Mouse (Mus musculus) thymus, adult 2 months (tissue): ENCODE measurements around the gene Anks1. TPM values are rescaled to one million over a fixed set of nuclear protein-coding genes. Genes with fewer than 3 reads are reported as not detected.

Source experiments
- DNase-seq: peaks from one replicate; pipeline ENCODE4 v3.0.0; 2021
- H3K27ac ChIP-seq: fragments of 200-500 bp; 2 replicates; pipeline ENCODE4 v1.5.1; 2012; ENCODE audit warnings: low read length, control low read depth; ENCODE audit not compliant: control insufficient read depth, insufficient read depth
- H3K27me3 ChIP-seq: fragments of 200-500 bp; 2 replicates; pipeline ENCODE4 v1.6.1; 2012; ENCODE audit warnings: mild to moderate bottlenecking, low read length, moderate library complexity, mixed read lengths; ENCODE audit not compliant: control insufficient read depth, insufficient read depth
- H3K36me3 ChIP-seq: fragments of 200-500 bp; 2 replicates; pipeline ENCODE4 v1.6.1; 2012; ENCODE audit warnings: mild to moderate bottlenecking, low read length, moderate library complexity; ENCODE audit not compliant: control insufficient read depth, insufficient read depth
- H3K4me1 ChIP-seq: fragments of 200-500 bp; replicated peaks from 2 replicates; pipeline ENCODE4 v1.6.1; 2012; ENCODE audit warnings: low read length; ENCODE audit not compliant: control insufficient read depth, insufficient read depth
- H3K4me3 ChIP-seq: fragments of 200-500 bp; 2 replicates; pipeline ENCODE4 v1.5.1; 2012; ENCODE audit warnings: mild to moderate bottlenecking, low read length, control low read depth, moderate library complexity; ENCODE audit not compliant: control insufficient read depth, insufficient read depth
- CTCF ChIP-seq: fragments of 200-500 bp; IDR thresholded peaks from 2 replicates; pipeline ENCODE4 v1.5.1; 2012; ENCODE audit warnings: mild to moderate bottlenecking, control low read depth, low read length, moderate library complexity, borderline replicate concordance; ENCODE audit not compliant: control insufficient read depth, poor library complexity, insufficient read depth; ENCODE audit errors: extremely low read depth
- POLR2A ChIP-seq: fragments of 200-500 bp; IDR thresholded peaks from 2 replicates; pipeline ENCODE4 v1.6.1; 2012; ENCODE audit warnings: mild to moderate bottlenecking, low read length, control low read depth, moderate library complexity; ENCODE audit not compliant: control insufficient read depth, poor library complexity, insufficient read depth; ENCODE audit errors: extremely low read depth
- WGBS: fragments of 180-500 bp; shearing (Covaris S2); methylation state at CpG from one replicate; pipeline ENCODE4 v1.1.7; 2018; 5-methylcytosine and 5-hydroxymethylcytosine counted together
- polyA plus RNA-seq: library from polyadenylated mRNA; depleted of rRNA; stranded (reverse); fragments of >200 nt; gene quantifications from 2 replicates; pipeline ENCODE4 v1.2.3, GENCODE M21; 2012

Gene Anks1
- polyA plus RNA-seq, 1 experiment, result 103 TPM

- peaks cover 8% of the 10 kb centered on the region for H3K4me1 ChIP-seq
- under 1% methylated on average over 25 of the region's 25 CpGs for WGBS
- peak; percentile 92 for DNase-seq
- no peaks in the 10 kb centered on the region for H3K27me3 ChIP-seq
- no peak overlapping the region for H3K27ac ChIP-seq
- TF ChIP-seq POLR2A, result no peak
- peak; percentile 87; the same call in 1 of the 2 replicates for TF ChIP-seq CTCF
- H3K36me3 ChIP-seq, result no peaks in the 10 kb centered on the region
- H3K4me3 ChIP-seq, result peak overlapping the region; percentile 61
Observed at GRCm38 (mm10) chr17:28079618-28080017, 170.5 kb downstream of the Anks1 start.

GRCm38 (mm10) chr17:28080045-28080816 is 171.1 kb downstream of the Anks1 start, which contains the start of gene Tcp11:
Gene Tcp11 (minus strand): TSS chr17:28080639.
- no peak within 1 kb of the TSS for H3K27ac ChIP-seq

DNA sequence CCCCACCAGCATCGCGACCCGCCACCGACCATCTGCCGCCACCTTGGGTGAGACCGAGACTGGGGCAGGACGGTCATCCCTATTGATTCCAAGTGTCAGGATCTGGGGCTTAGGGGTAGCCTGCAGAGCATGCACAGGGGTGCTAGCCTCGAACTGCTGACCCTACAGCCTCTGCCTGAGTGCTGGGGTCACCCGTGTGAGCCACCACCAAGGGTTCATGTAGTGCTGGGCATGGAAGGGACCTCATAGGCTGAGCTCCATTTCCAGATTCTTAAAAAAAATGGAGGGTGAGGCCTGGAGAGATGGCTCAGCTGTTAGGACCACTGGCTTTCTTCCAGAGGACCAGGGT is 171.7 kb downstream of the Anks1 start:
- no peak for DNase-seq
- Histone ChIP-seq H3K27me3 (no peaks in the 10 kb centered on the region), H3K27ac (no peak overlapping the region), H3K4me3 (no peak overlapping the region), H3K4me1 (peaks cover 6% of the 10 kb centered on the region), H3K36me3 (no peaks in the 10 kb centered on the region)
- TF ChIP-seq POLR2A (no peak), CTCF (no peak)
- 11% methylated on average over 9 of the region's 9 CpGs for WGBS

More at GRCm38 (mm10) chr17:28080045-28080816, 171.1 kb downstream of the Anks1 start, which contains the start of gene Tcp11:
- H3K4me3 ChIP-seq, result peak within 1 kb of the TSS; percentile 61
- H3K27me3 ChIP-seq, result no peaks in the 10 kb centered on the region
- H3K4me1 ChIP-seq, result peaks cover 6% of the 10 kb centered on the region
- H3K36me3 ChIP-seq, result no peaks in the 10 kb centered on the region
- 2% methylated on average over 57 of the region's 57 CpGs for WGBS
- peak; percentile 84 for DNase-seq
- no peak for TF ChIP-seq CTCF
- TF ChIP-seq POLR2A, result peak; percentile 56; the same call in 1 of the 2 replicates

- DNase-seq, result peak; percentile 54
- Histone ChIP-seq H3K4me1 (peaks cover 6% of the 10 kb centered on the region), H3K27ac (no peak overlapping the region), H3K4me3 (no peak overlapping the region), H3K36me3 (no peaks in the 10 kb centered on the region), H3K27me3 (no peaks in the 10 kb centered on the region)
- TF ChIP-seq POLR2A, result no peak
- peak; percentile 47; the same call in 1 of the 2 replicates for TF ChIP-seq CTCF
- 70% methylated on average over 9 of the region's 9 CpGs for WGBS
Observed at GRCm38 (mm10) chr17:28081385-28081784, 172.3 kb downstream of the Anks1 start.

GRCm38 (mm10) chr17:28081856-28082255 is 172.8 kb downstream of the Anks1 start:
- WGBS, result 76% methylated on average over 7 of the region's 7 CpGs
- Histone ChIP-seq H3K4me3 (no peak overlapping the region), H3K27me3 (no peaks in the 10 kb centered on the region), H3K36me3 (no peaks in the 10 kb centered on the region), H3K4me1 (peaks cover 6% of the 10 kb centered on the region), H3K27ac (no peak overlapping the region)
- DNase-seq, result no peak
- TF ChIP-seq POLR2A, result no peak
- TF ChIP-seq CTCF, result no peak

DNA sequence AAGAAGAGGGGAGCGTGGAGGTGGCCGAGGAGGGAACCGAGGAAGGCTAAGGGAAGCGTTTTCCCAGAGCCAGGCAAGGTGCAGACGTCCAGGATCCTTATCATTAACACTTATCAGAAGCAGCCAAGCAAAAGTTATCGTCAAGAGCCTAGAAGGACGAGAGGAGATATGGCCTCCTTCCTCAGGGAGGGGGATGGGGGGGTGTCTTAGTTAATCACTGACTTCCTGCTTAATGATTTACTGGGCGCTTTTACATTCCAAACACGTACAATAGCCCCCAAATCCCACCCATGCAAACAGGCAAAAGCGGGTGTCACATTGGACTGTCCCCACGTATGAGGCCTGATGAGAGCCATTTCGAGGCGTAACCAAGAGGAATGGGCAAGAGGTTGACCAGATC is 173.8 kb downstream of the Anks1 start:
- Histone ChIP-seq H3K27me3 (no peaks in the 10 kb centered on the region), H3K4me1 (peaks cover 6% of the 10 kb centered on the region), H3K4me3 (no peak overlapping the region), H3K27ac (no peak overlapping the region), H3K36me3 (no peaks in the 10 kb centered on the region)
- TF ChIP-seq CTCF, result no peak
- no peak for TF ChIP-seq POLR2A
- no peak for DNase-seq
- 91% methylated on average over 13 of the region's 13 CpGs for WGBS

- Histone ChIP-seq H3K27me3 (no peaks in the 10 kb centered on the region), H3K27ac (no peak overlapping the region), H3K36me3 (no peaks in the 10 kb centered on the region), H3K4me3 (no peak overlapping the region), H3K4me1 (peaks cover 6% of the 10 kb centered on the region)
- 68% methylated on average over 22 of the region's 22 CpGs for WGBS
- DNase-seq, result no peak
- TF ChIP-seq POLR2A (no peak), CTCF (no peak)
Observed at GRCm38 (mm10) chr17:28084395-28084905, 175.3 kb downstream of the Anks1 start.
